Mouse (Mus musculus): ENCODE measurements around the gene Ust. TPM values are rescaled to one million over a fixed set of nuclear protein-coding genes. Genes with fewer than 3 reads are reported as not detected.

Ust gene
- polyA plus RNA-seq, 1 experiment: 1.5 TPM

- Histone ChIP-seq H3K36me3 (ENCODE audit: control insufficient read depth, insufficient read depth, low read length) (no peaks in the 10 kb centered on the region), H3K27ac (ENCODE audit: insufficient read depth, low read depth, low read length) (no peak overlapping the region), H3K4me3 (ENCODE audit: insufficient read depth, low read depth, low read length) (no peak overlapping the region), H3K27me3 (replicated peaks; ENCODE audit: control insufficient read depth, insufficient read depth, low read length) (no peaks in the 10 kb centered on the region), H3K4me1 (ENCODE audit: control insufficient read depth, insufficient read depth, low read length) (no peaks in the 10 kb centered on the region)
- TF ChIP-seq POLR2A (IDR thresholded peaks at IDR 0.05; ENCODE audit: low read depth, low read length) (no peak), CTCF (conservative IDR thresholded peaks at IDR 0.05; ENCODE audit: insufficient read depth, insufficient read length, low read depth, low read length) (no peak)
- WGBS: 47% methylated on average over 7 of the region's 7 CpGs
- no peak for DNase-seq
Measured at GRCm38 (mm10) chr10:8388239-8388638, 130.4 kb downstream of the Ust start.

- H3K36me3 ChIP-seq (ENCODE audit: control insufficient read depth, insufficient read depth, low read length): no peaks in the 10 kb centered on the region
- DNase-seq: no peak
- no peaks in the 10 kb centered on the region for H3K27me3 ChIP-seq (replicated peaks; ENCODE audit: control insufficient read depth, insufficient read depth, low read length)
- no peak overlapping the region for H3K4me3 ChIP-seq (ENCODE audit: insufficient read depth, low read depth, low read length)
- 68% methylated on average over 10 of the region's 10 CpGs for WGBS
- no peak overlapping the region for H3K27ac ChIP-seq (ENCODE audit: insufficient read depth, low read depth, low read length)
- TF ChIP-seq CTCF (conservative IDR thresholded peaks at IDR 0.05; ENCODE audit: insufficient read depth, insufficient read length, low read depth, low read length) (no peak), POLR2A (IDR thresholded peaks at IDR 0.05; ENCODE audit: low read depth, low read length) (no peak)
- H3K4me1 ChIP-seq (ENCODE audit: control insufficient read depth, insufficient read depth, low read length): no peaks in the 10 kb centered on the region
Measured at GRCm38 (mm10) chr10:8369894-8370500, 148.6 kb downstream of the Ust start.

- Histone ChIP-seq H3K36me3 (ENCODE audit: control insufficient read depth, insufficient read depth, low read length) (no peaks in the 10 kb centered on the region), H3K4me1 (ENCODE audit: control insufficient read depth, insufficient read depth, low read length) (no peaks in the 10 kb centered on the region), H3K4me3 (ENCODE audit: insufficient read depth, low read depth, low read length) (no peak overlapping the region), H3K27me3 (replicated peaks; ENCODE audit: control insufficient read depth, insufficient read depth, low read length) (no peaks in the 10 kb centered on the region), H3K27ac (ENCODE audit: insufficient read depth, low read depth, low read length) (no peak overlapping the region)
- WGBS: 52% methylated on average over 1 of the region's 1 CpGs
- DNase-seq: no peak
- TF ChIP-seq POLR2A (IDR thresholded peaks at IDR 0.05; ENCODE audit: low read depth, low read length) (no peak), CTCF (conservative IDR thresholded peaks at IDR 0.05; ENCODE audit: insufficient read depth, insufficient read length, low read depth, low read length) (no peak)
Measured at GRCm38 (mm10) chr10:8365816-8366215, 152.8 kb downstream of the Ust start.

DNA sequence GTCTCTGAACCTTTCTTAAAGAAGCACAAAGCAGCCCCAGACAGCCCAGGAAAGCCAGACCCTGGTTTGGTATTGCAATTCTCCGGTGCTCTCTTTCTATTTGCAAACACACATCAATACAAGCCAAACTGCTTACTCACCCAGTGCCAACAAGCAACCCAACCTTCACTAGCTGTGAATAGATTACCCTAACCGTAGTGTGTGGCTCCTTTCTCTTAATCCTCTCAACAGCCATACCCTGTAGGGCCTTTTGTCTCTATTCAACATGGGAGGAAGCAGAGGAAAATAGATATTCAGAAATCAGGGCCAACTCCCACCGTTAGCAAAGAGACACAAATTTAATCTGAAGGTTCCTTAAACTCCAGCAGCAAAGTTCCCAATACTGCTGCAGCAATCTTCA, 154.4 kb downstream of the Ust start:
- no peaks in the 10 kb centered on the region for H3K36me3 ChIP-seq (ENCODE audit: control insufficient read depth, insufficient read depth, low read length)
- H3K4me3 ChIP-seq (ENCODE audit: insufficient read depth, low read depth, low read length): no peak overlapping the region
- H3K27me3 ChIP-seq (replicated peaks; ENCODE audit: control insufficient read depth, insufficient read depth, low read length): no peaks in the 10 kb centered on the region
- no peaks in the 10 kb centered on the region for H3K4me1 ChIP-seq (ENCODE audit: control insufficient read depth, insufficient read depth, low read length)
- no peak for TF ChIP-seq CTCF (conservative IDR thresholded peaks at IDR 0.05; ENCODE audit: insufficient read depth, insufficient read length, low read depth, low read length)
- no peak for TF ChIP-seq POLR2A (IDR thresholded peaks at IDR 0.05; ENCODE audit: low read depth, low read length)
- WGBS: 79% methylated on average over 3 of the region's 3 CpGs
- no peak overlapping the region for H3K27ac ChIP-seq (ENCODE audit: insufficient read depth, low read depth, low read length)
- no peak for DNase-seq

DNA sequence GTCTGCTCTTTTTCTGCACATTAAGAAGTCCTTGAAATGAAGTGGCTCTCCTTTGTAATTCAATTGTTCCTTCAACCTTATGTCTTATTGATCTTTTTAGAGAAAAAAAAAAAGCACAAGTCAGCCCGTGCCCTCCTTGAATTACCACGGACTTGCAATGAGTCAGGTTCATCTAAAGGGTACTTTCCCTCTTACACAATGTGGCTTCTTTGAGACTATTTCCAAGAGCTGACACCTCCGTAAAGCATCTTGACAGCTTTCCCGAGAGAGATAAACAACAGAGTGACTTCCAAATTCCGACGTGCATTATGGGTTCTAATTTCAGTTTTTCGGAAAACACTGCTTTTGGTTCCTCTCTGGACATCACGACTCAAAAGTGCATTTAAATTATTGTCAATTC, 155.3 kb downstream of the Ust start:
- H3K4me1 ChIP-seq (ENCODE audit: control insufficient read depth, insufficient read depth, low read length): no peaks in the 10 kb centered on the region
- TF ChIP-seq POLR2A (IDR thresholded peaks at IDR 0.05; ENCODE audit: low read depth, low read length) (no peak), CTCF (conservative IDR thresholded peaks at IDR 0.05; ENCODE audit: insufficient read depth, insufficient read length, low read depth, low read length) (no peak)
- H3K36me3 ChIP-seq (ENCODE audit: control insufficient read depth, insufficient read depth, low read length): no peaks in the 10 kb centered on the region
- 44% methylated on average over 8 of the region's 8 CpGs for WGBS
- DNase-seq: no peak
- no peak overlapping the region for H3K4me3 ChIP-seq (ENCODE audit: insufficient read depth, low read depth, low read length)
- H3K27ac ChIP-seq (ENCODE audit: insufficient read depth, low read depth, low read length): no peak overlapping the region
- no peaks in the 10 kb centered on the region for H3K27me3 ChIP-seq (replicated peaks; ENCODE audit: control insufficient read depth, insufficient read depth, low read length)

GRCm38 (mm10) chr10:8358286-8359045, 160.2 kb downstream of the Ust start:
- 89% methylated on average over 15 of the region's 15 CpGs for WGBS
- Histone ChIP-seq H3K27ac (ENCODE audit: insufficient read depth, low read depth, low read length) (no peak overlapping the region), H3K27me3 (replicated peaks; ENCODE audit: control insufficient read depth, insufficient read depth, low read length) (no peaks in the 10 kb centered on the region), H3K4me1 (ENCODE audit: control insufficient read depth, insufficient read depth, low read length) (no peaks in the 10 kb centered on the region), H3K4me3 (ENCODE audit: insufficient read depth, low read depth, low read length) (no peak overlapping the region), H3K36me3 (ENCODE audit: control insufficient read depth, insufficient read depth, low read length) (no peaks in the 10 kb centered on the region)
- no peak for TF ChIP-seq POLR2A (IDR thresholded peaks at IDR 0.05; ENCODE audit: low read depth, low read length)
- TF ChIP-seq CTCF (conservative IDR thresholded peaks at IDR 0.05; ENCODE audit: insufficient read depth, insufficient read length, low read depth, low read length): no peak
- no peak for DNase-seq

- Histone ChIP-seq H3K27me3 (replicated peaks; ENCODE audit: control insufficient read depth, insufficient read depth, low read length) (no peaks in the 10 kb centered on the region), H3K4me1 (ENCODE audit: control insufficient read depth, insufficient read depth, low read length) (no peaks in the 10 kb centered on the region), H3K36me3 (ENCODE audit: control insufficient read depth, insufficient read depth, low read length) (no peaks in the 10 kb centered on the region), H3K4me3 (ENCODE audit: insufficient read depth, low read depth, low read length) (no peak overlapping the region), H3K27ac (ENCODE audit: insufficient read depth, low read depth, low read length) (no peak overlapping the region)
- WGBS: 69% methylated on average over 4 of the region's 4 CpGs
- TF ChIP-seq CTCF (conservative IDR thresholded peaks at IDR 0.05; ENCODE audit: insufficient read depth, insufficient read length, low read depth, low read length) (no peak), POLR2A (IDR thresholded peaks at IDR 0.05; ENCODE audit: low read depth, low read length) (no peak)
- DNase-seq: no peak
Measured at GRCm38 (mm10) chr10:8353534-8353933, 165.1 kb downstream of the Ust start.
